Mouse (Mus musculus): ENCODE measurements at regions not wholly inside any gene's neighbourhood (a gene's known extent, or its start where the extent isn't known, plus 50 kb on each side); places are given as distances from the start of the nearest gene placed in this dataset. TPM values are rescaled to one million over a fixed set of nuclear protein-coding genes. Genes with fewer than 3 reads are reported as not detected.

DNA sequence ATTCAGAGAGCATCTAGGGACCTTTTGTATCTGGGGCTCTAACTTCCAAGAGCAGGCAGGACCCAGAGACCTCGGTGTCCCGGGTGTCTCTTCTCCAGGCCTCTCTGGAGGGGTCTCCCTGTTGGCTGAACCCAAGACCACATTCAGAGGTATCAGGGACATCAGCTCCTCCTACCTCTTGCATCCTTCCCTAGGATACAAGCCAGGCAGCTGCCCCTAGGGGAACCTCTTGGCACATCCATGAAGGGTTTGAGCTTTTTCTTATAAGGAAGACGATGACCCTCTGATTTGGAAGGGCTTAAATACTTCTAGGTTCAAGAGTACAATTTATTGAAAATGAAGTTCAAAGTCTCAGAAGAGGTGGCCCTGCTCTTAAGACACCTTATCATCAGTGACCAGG is 57.2 kb upstream of the Dio3 start:
- DNase-seq (ENCODE audit: low spot score) (no peak), ATAC-seq (ENCODE audit: low FRiP score) (no peak)
- H3K36me3 ChIP-seq (ENCODE audit: insufficient read depth, low read length): no peaks in the 10 kb centered on the region
- no peak for TF ChIP-seq CTCF (IDR thresholded peaks at IDR 0.05)
- no peaks in the 10 kb centered on the region for H3K9me3 ChIP-seq (ENCODE audit: low read length)
- H3K4me1 ChIP-seq (ENCODE audit: insufficient read depth, low read length): no peaks in the 10 kb centered on the region
- no peak overlapping the region for H3K4me3 ChIP-seq (ENCODE audit: low read depth, low read length)
- H3K9ac ChIP-seq (replicated peaks; ENCODE audit: low read length, poor library complexity, severe bottlenecking): no peak overlapping the region
- no peak overlapping the region for H3K27ac ChIP-seq (ENCODE audit: low read depth, low read length)
- 66% methylated on average over 3 of the region's 3 CpGs for WGBS
- no peak overlapping the region for H3K4me2 ChIP-seq (ENCODE audit: low read depth, low read length, poor library complexity, severe bottlenecking)
- H3K27me3 ChIP-seq (ENCODE audit: insufficient read depth, low read length): no peaks in the 10 kb centered on the region

DNA sequence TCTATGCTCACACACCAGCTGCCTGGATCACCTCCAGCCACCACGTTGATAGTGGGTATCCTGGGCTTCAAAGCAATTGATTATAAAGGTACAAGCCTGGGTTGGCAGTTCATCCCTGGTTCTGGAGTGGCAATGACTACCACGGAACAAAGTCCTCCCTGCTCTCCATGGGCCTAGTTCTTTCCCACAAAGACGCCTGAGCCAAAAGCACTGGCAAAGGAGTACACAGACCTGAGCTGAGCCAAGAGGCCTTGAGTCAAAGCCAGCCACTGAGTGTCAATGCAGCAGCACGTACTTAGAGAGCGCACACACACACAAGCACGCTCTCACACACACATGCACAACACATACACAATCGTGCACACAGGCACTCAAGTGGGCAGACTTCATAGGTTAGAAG is 54.6 kb upstream of the Dio3 start:
- Histone ChIP-seq H3K27ac (ENCODE audit: low read depth, low read length) (no peak overlapping the region), H3K9me3 (ENCODE audit: low read length) (no peaks in the 10 kb centered on the region), H3K9ac (replicated peaks; ENCODE audit: low read length, poor library complexity, severe bottlenecking) (no peak overlapping the region), H3K27me3 (ENCODE audit: insufficient read depth, low read length) (no peaks in the 10 kb centered on the region), H3K36me3 (ENCODE audit: insufficient read depth, low read length) (no peaks in the 10 kb centered on the region), H3K4me1 (ENCODE audit: insufficient read depth, low read length) (no peaks in the 10 kb centered on the region), H3K4me3 (ENCODE audit: low read depth, low read length) (no peak overlapping the region), H3K4me2 (ENCODE audit: low read depth, low read length, poor library complexity, severe bottlenecking) (no peak overlapping the region)
- ATAC-seq (ENCODE audit: low FRiP score): no peak
- no peak for TF ChIP-seq CTCF (IDR thresholded peaks at IDR 0.05)
- 80% methylated on average over 7 of the region's 7 CpGs for WGBS
- no peak for DNase-seq (ENCODE audit: low spot score)

DNA sequence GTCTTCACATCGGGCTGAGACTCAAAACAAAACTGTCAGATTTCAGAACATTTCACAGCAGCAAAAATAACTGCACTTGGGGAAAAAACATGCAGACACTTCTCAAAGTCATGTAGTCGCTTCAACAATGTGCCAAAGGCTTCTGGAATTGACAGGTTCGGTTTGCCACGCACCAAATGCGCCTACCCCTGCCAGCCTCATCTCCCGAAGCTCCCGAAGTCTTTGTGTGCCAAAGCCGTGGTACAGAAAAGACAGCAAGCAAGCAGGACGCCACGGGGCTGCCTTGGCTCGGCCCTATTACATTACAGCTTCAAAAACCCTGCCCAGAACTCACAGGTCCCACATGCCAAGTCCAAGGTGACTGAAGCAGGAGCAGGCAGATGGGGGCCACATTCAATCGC is 50.9 kb upstream of the Dio3 start:
- 73% methylated on average over 12 of the region's 12 CpGs for WGBS
- no peak for DNase-seq (ENCODE audit: low spot score)
- no peak for TF ChIP-seq CTCF (IDR thresholded peaks at IDR 0.05)

More for the DNA sequence above, 50.9 kb upstream of the Dio3 start:
- Histone ChIP-seq H3K4me2 (ENCODE audit: low read depth, low read length, poor library complexity, severe bottlenecking) (no peak overlapping the region), H3K27ac (ENCODE audit: low read depth, low read length) (no peak overlapping the region), H3K9me3 (ENCODE audit: low read length) (no peaks in the 10 kb centered on the region), H3K4me1 (ENCODE audit: insufficient read depth, low read length) (no peaks in the 10 kb centered on the region), H3K36me3 (ENCODE audit: insufficient read depth, low read length) (no peaks in the 10 kb centered on the region), H3K4me3 (ENCODE audit: low read depth, low read length) (no peak overlapping the region), H3K9ac (replicated peaks; ENCODE audit: low read length, poor library complexity, severe bottlenecking) (no peak overlapping the region), H3K27me3 (ENCODE audit: insufficient read depth, low read length) (no peaks in the 10 kb centered on the region)
- no peak for ATAC-seq (ENCODE audit: low FRiP score)

MicroRNA genes in the stretch of these regions (microRNA counts, 519-probe panel; counts per million panel counts)
- microRNA mmu-miR-1193 (1,946 counts per million, percentile 64 among the panel's probes with 10 or more counts), microRNA mmu-miR-1197 (528 counts per million, percentile 58 among the panel's probes with 10 or more counts), microRNA mmu-miR-134 (4,277 counts per million, percentile 85 among the panel's probes with 10 or more counts), microRNA mmu-miR-154 (4,475 counts per million, percentile 87 among the panel's probes with 10 or more counts), microRNA mmu-miR-299 (528 counts per million, percentile 58 among the panel's probes with 10 or more counts), microRNA mmu-miR-300 (3,640 counts per million, percentile 77 among the panel's probes with 10 or more counts), microRNA mmu-miR-3072 (528 counts per million, percentile 58 among the panel's probes with 10 or more counts), microRNA mmu-miR-323-3p (4,827 counts per million, percentile 89 among the panel's probes with 10 or more counts), microRNA mmu-miR-323-5p (528 counts per million, percentile 58 among the panel's probes with 10 or more counts), microRNA mmu-miR-329 (5,058 counts per million, percentile 91 among the panel's probes with 10 or more counts), microRNA mmu-miR-369-3p (5,146 counts per million, percentile 92 among the panel's probes with 10 or more counts), microRNA mmu-miR-369-5p (4,233 counts per million, percentile 84 among the panel's probes with 10 or more counts), microRNA mmu-miR-376a (5,630 counts per million, percentile 94 among the panel's probes with 10 or more counts), microRNA mmu-miR-376b (6,081 counts per million, percentile 97 among the panel's probes with 10 or more counts), microRNA mmu-miR-376c (5,223 counts per million, percentile 92 among the panel's probes with 10 or more counts), microRNA mmu-miR-377 (4,695 counts per million, percentile 88 among the panel's probes with 10 or more counts), microRNA mmu-miR-379 (3,277 counts per million, percentile 73 among the panel's probes with 10 or more counts), microRNA mmu-miR-380-3p (1,078 counts per million, percentile 59 among the panel's probes with 10 or more counts), microRNA mmu-miR-380-5p (528 counts per million, percentile 58 among the panel's probes with 10 or more counts), microRNA mmu-miR-381 (4,926 counts per million, percentile 90 among the panel's probes with 10 or more counts), microRNA mmu-miR-382 (6,070 counts per million, percentile 97 among the panel's probes with 10 or more counts), microRNA mmu-miR-409-3p (1,803 counts per million, percentile 63 among the panel's probes with 10 or more counts), microRNA mmu-miR-409-5p (3,684 counts per million, percentile 78 among the panel's probes with 10 or more counts), microRNA mmu-miR-410 (5,949 counts per million, percentile 97 among the panel's probes with 10 or more counts), microRNA mmu-miR-411 (3,925 counts per million, percentile 81 among the panel's probes with 10 or more counts), microRNA mmu-miR-412 (528 counts per million, percentile 58 among the panel's probes with 10 or more counts), microRNA mmu-miR-453 (528 counts per million, percentile 58 among the panel's probes with 10 or more counts), microRNA mmu-miR-485 (528 counts per million, percentile 58 among the panel's probes with 10 or more counts), microRNA mmu-miR-487b (5,850 counts per million, percentile 96 among the panel's probes with 10 or more counts), microRNA mmu-miR-494 (528 counts per million, percentile 58 among the panel's probes with 10 or more counts), microRNA mmu-miR-495 (5,641 counts per million, percentile 95 among the panel's probes with 10 or more counts), microRNA mmu-miR-496 (3,079 counts per million, percentile 71 among the panel's probes with 10 or more counts), microRNA mmu-miR-539 (3,387 counts per million, percentile 74 among the panel's probes with 10 or more counts), microRNA mmu-miR-541 (3,508 counts per million, percentile 75 among the panel's probes with 10 or more counts), microRNA mmu-miR-543 (5,080 counts per million, percentile 91 among the panel's probes with 10 or more counts), microRNA mmu-miR-544 (528 counts per million, percentile 58 among the panel's probes with 10 or more counts), microRNA mmu-miR-654-3p (528 counts per million, percentile 58 among the panel's probes with 10 or more counts), microRNA mmu-miR-654-5p (528 counts per million, percentile 58 among the panel's probes with 10 or more counts), microRNA mmu-miR-666-3p (528 counts per million, percentile 58 among the panel's probes with 10 or more counts), microRNA mmu-miR-666-5p (528 counts per million, percentile 58 among the panel's probes with 10 or more counts), microRNA mmu-miR-667 (3,596 counts per million, percentile 76 among the panel's probes with 10 or more counts), microRNA mmu-miR-668 (528 counts per million, percentile 58 among the panel's probes with 10 or more counts), microRNA mmu-miR-679 (528 counts per million, percentile 58 among the panel's probes with 10 or more counts), microRNA mmu-miR-758 (528 counts per million, percentile 58 among the panel's probes with 10 or more counts), microRNA mmu-miR-882 (528 counts per million, percentile 58 among the panel's probes with 10 or more counts)

Small RNAs in the stretch of these regions (microRNA-seq; reads per million reads assigned to microRNA genes)
- gene Gm24321 (ENCODE audit: borderline number of aligned reads) (not detected), gene Gm25252 (ENCODE audit: borderline number of aligned reads) (not detected), gene Gm25750 (ENCODE audit: borderline number of aligned reads) (not detected), gene Gm27379 (ENCODE audit: borderline number of aligned reads) (not detected), gene Gm44322 (ENCODE audit: borderline number of aligned reads) (not detected), gene Mir1193 (ENCODE audit: borderline number of aligned reads) (662 reads per million, percentile 71 among the genes with 10 or more reads in this experiment), gene Mir1197 (ENCODE audit: borderline number of aligned reads) (8.0 reads per million, percentile 17 among the genes with 10 or more reads in this experiment), gene Mir134 (ENCODE audit: borderline number of aligned reads) (1,685 reads per million, percentile 79 among the genes with 10 or more reads in this experiment), gene Mir154 (ENCODE audit: borderline number of aligned reads) (4,626 reads per million, percentile 88 among the genes with 10 or more reads in this experiment), gene Mir299a (ENCODE audit: borderline number of aligned reads) (not detected), gene Mir299b (ENCODE audit: borderline number of aligned reads) (not detected), gene Mir300 (ENCODE audit: borderline number of aligned reads) (2,323 reads per million, percentile 81 among the genes with 10 or more reads in this experiment), gene Mir3072 (ENCODE audit: borderline number of aligned reads) (124 reads per million, percentile 47 among the genes with 10 or more reads in this experiment), gene Mir323 (ENCODE audit: borderline number of aligned reads) (3,705 reads per million, percentile 85 among the genes with 10 or more reads in this experiment), gene Mir329 (ENCODE audit: borderline number of aligned reads) (387 reads per million, percentile 61 among the genes with 10 or more reads in this experiment), gene Mir369 (ENCODE audit: borderline number of aligned reads) (10,820 reads per million, percentile 95 among the genes with 10 or more reads in this experiment), gene Mir376a (ENCODE audit: borderline number of aligned reads) (not detected), gene Mir376b (ENCODE audit: borderline number of aligned reads) (1,133 reads per million, percentile 76 among the genes with 10 or more reads in this experiment), gene Mir376c (ENCODE audit: borderline number of aligned reads) (1,101 reads per million, percentile 76 among the genes with 10 or more reads in this experiment), gene Mir377 (ENCODE audit: borderline number of aligned reads) (103 reads per million, percentile 44 among the genes with 10 or more reads in this experiment), gene Mir379 (ENCODE audit: borderline number of aligned reads) (5,055 reads per million, percentile 89 among the genes with 10 or more reads in this experiment), gene Mir380 (ENCODE audit: borderline number of aligned reads) (not detected), gene Mir381 (ENCODE audit: borderline number of aligned reads) (6,790 reads per million, percentile 92 among the genes with 10 or more reads in this experiment), gene Mir382 (ENCODE audit: borderline number of aligned reads) (12,670 reads per million, percentile 96 among the genes with 10 or more reads in this experiment), gene Mir409 (ENCODE audit: borderline number of aligned reads) (not detected), gene Mir410 (ENCODE audit: borderline number of aligned reads) (533 reads per million, percentile 66 among the genes with 10 or more reads in this experiment), gene Mir411 (ENCODE audit: borderline number of aligned reads) (9,043 reads per million, percentile 94 among the genes with 10 or more reads in this experiment), gene Mir412 (ENCODE audit: borderline number of aligned reads) (272 reads per million, percentile 57 among the genes with 10 or more reads in this experiment), gene Mir453 (ENCODE audit: borderline number of aligned reads) (not detected), gene Mir485 (ENCODE audit: borderline number of aligned reads) (574 reads per million, percentile 68 among the genes with 10 or more reads in this experiment), gene Mir487b (ENCODE audit: borderline number of aligned reads) (60,405 reads per million, percentile 99 among the genes with 10 or more reads in this experiment), gene Mir494 (ENCODE audit: borderline number of aligned reads) (253 reads per million, percentile 57 among the genes with 10 or more reads in this experiment), gene Mir495 (ENCODE audit: borderline number of aligned reads) (221 reads per million, percentile 55 among the genes with 10 or more reads in this experiment), gene Mir496a (ENCODE audit: borderline number of aligned reads) (459 reads per million, percentile 63 among the genes with 10 or more reads in this experiment), gene Mir539 (ENCODE audit: borderline number of aligned reads) (not detected), gene Mir541 (ENCODE audit: borderline number of aligned reads) (6,499 reads per million, percentile 91 among the genes with 10 or more reads in this experiment), gene Mir543 (ENCODE audit: borderline number of aligned reads) (913 reads per million, percentile 73 among the genes with 10 or more reads in this experiment), gene Mir544 (ENCODE audit: borderline number of aligned reads) (55.6 reads per million, percentile 38 among the genes with 10 or more reads in this experiment), gene Mir654 (ENCODE audit: borderline number of aligned reads) (not detected), gene Mir666 (ENCODE audit: borderline number of aligned reads) (297 reads per million, percentile 58 among the genes with 10 or more reads in this experiment), gene Mir667 (ENCODE audit: borderline number of aligned reads) (191 reads per million, percentile 52 among the genes with 10 or more reads in this experiment), gene Mir668 (ENCODE audit: borderline number of aligned reads) (312 reads per million, percentile 59 among the genes with 10 or more reads in this experiment), gene Mir679 (ENCODE audit: borderline number of aligned reads) (70.4 reads per million, percentile 41 among the genes with 10 or more reads in this experiment), gene Mir758 (ENCODE audit: borderline number of aligned reads) (84.4 reads per million, percentile 42 among the genes with 10 or more reads in this experiment), gene Mir882 (ENCODE audit: borderline number of aligned reads) (not detected)

All from midbrain, postnatal 0 days (tissue).